Mouse (Mus musculus) forebrain, embryonic 14.5 days (tissue): ENCODE measurements around the gene Cgas. TPM values are rescaled to one million over a fixed set of nuclear protein-coding genes. Genes with fewer than 3 reads are reported as not detected.
"Not testable (repeated sequence)": the region's sequence is repeated elsewhere in the genome, so short reads cannot be mapped to it uniquely, and the experiment has no call there.

Experiments
- ATAC-seq: fragments of 200-750 bp; cut with Nextera tagmentation; 2 replicates; pipeline ENCODE4 v1.8.0; 2017; ENCODE audit warnings: mild to moderate bottlenecking, moderate library complexity
- DNase-seq: peaks from one replicate; pipeline ENCODE4 v3.0.0-alpha.2; 2015; ENCODE audit warnings: low spot score
- H3K27ac ChIP-seq: fragments of 300-500 bp; sonication (generic); 2 replicates; pipeline ENCODE4 v1.5.1; 2014; ENCODE audit warnings: low read depth, mild to moderate bottlenecking, control low read depth, low read length, moderate library complexity
- H3K27me3 ChIP-seq: fragments of 300-500 bp; sonication (generic); replicated peaks from 2 replicates; pipeline ENCODE4 v1.6.1; 2014; ENCODE audit warnings: low read length, control low read depth, mixed read lengths; ENCODE audit not compliant: control insufficient read depth, insufficient read depth
- H3K36me3 ChIP-seq: fragments of 300-500 bp; sonication (generic); 2 replicates; pipeline ENCODE4 v1.6.1; 2014; ENCODE audit warnings: low read length, control low read depth; ENCODE audit not compliant: control insufficient read depth, insufficient read depth
- H3K4me1 ChIP-seq: fragments of 300-500 bp; sonication (generic); 2 replicates; pipeline ENCODE4 v1.6.1; 2014; ENCODE audit warnings: antibody characterized with exemption, low read length, control low read depth; ENCODE audit not compliant: control insufficient read depth, insufficient read depth
- H3K4me2 ChIP-seq: fragments of 300-500 bp; sonication (generic); 2 replicates; pipeline ENCODE4 v1.6.1; 2014; ENCODE audit warnings: mild to moderate bottlenecking, control low read depth, low read length
- H3K4me3 ChIP-seq: fragments of 300-500 bp; sonication (generic); 2 replicates; pipeline ENCODE4 v1.5.1; 2014; ENCODE audit warnings: low read depth, low read length, control low read depth
- H3K9ac ChIP-seq: fragments of 300-500 bp; sonication (generic); 2 replicates; pipeline ENCODE4 v1.6.1; 2014; ENCODE audit warnings: mild to moderate bottlenecking, low read length, control low read depth, moderate library complexity
- H3K9me3 ChIP-seq: fragments of 300-500 bp; sonication (generic); replicated peaks from 2 replicates; pipeline ENCODE4 v1.6.1; 2016; ENCODE audit warnings: low read length, control low read depth, mixed read lengths; ENCODE audit not compliant: control insufficient read depth
- WGBS: fragments of 180-500 bp; shearing (Covaris S2); extraction: QIAGEN DNeasy Blood & Tissue Kit; methylation state at CpG from one replicate; pipeline ENCODE4 v1.1.7; 2014; 5-methylcytosine and 5-hydroxymethylcytosine counted together
- polyA plus RNA-seq: library from polyadenylated mRNA; unstranded; fragments of >200 nt; fragmentation: Nextera tagmentation; extraction: Ambion mirVana; gene quantifications from 2 replicates; pipeline ENCODE4 v1.2.1, GENCODE M21; 2014

Cgas gene
- polyA plus RNA-seq, 1 experiment from 2014 or later, result 0.50 TPM

- Histone ChIP-seq H3K4me2 (peak overlapping the region; percentile 63), H3K27me3 (no peaks in the 10 kb centered on the region), H3K9me3 (no peaks in the 10 kb centered on the region), H3K4me3 (peak overlapping the region; percentile 100), H3K4me1 (peaks cover 8% of the 10 kb centered on the region; the same call in 1 of the 2 replicates), H3K36me3 (peaks cover 39% of the 10 kb centered on the region), H3K9ac (peak overlapping the region; percentile 100), H3K27ac (peak overlapping the region; percentile 96)
- DNase-seq, result peak; percentile 69
- under 1% methylated on average over 38 of the region's 46 CpGs for WGBS
- ATAC-seq, result peak; percentile 10
Measured at GRCm38 (mm10) chr9:78480706-78481358, 37.8 kb upstream of the Cgas start.

GRCm38 (mm10) chr9:78480227-78480626 lies 37.2 kb upstream of the Cgas start:
- Histone ChIP-seq H3K4me3 (peak overlapping the region; percentile 100), H3K27ac (peak overlapping the region; percentile 96), H3K4me2 (peak overlapping the region; percentile 63), H3K36me3 (peaks cover 42% of the 10 kb centered on the region), H3K9ac (peak overlapping the region; percentile 100)
- not testable (repeated sequence) for DNase-seq, H3K4me1 ChIP-seq, H3K9me3 ChIP-seq, ATAC-seq, H3K27me3 ChIP-seq
- 0% methylated on average over 13 of the region's 13 CpGs for WGBS

- 19% methylated on average over 7 of the region's 8 CpGs for WGBS
Measured at GRCm38 (mm10) chr9:78479308-78479707, 36.3 kb upstream of the Cgas start.

DNA sequence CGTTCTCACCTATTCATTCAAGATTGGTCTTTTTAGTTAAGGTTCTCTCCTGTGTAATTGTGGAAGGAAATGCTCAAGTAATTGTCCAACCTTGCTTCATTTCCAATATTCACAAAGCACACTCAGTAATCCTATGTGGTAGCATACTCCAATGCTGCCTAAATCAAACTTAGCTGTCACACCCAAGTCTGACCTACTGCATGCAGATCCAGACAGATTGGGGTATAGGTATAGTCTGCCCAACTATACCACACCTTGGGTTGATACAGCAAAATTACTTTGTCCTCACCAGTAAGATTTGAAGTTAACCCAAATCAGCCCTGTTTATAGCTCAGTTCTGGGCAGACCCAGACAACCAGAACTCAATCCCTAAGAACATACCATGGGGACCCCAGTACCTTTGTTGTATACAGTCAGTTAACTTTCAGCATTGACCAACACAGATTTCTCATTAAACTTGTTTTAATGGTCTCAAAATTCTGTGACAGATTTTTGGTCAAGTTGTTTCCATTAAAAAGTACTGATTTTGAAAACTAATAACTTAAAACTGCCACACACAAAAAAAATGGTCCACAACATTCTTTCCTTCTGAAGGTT lies 35.1 kb upstream of the Cgas start:
- DNase-seq, H3K27me3 ChIP-seq, H3K27ac ChIP-seq, H3K9ac ChIP-seq, ATAC-seq, H3K9me3 ChIP-seq, H3K4me1 ChIP-seq: not testable (repeated sequence)
- peak overlapping the region; percentile 4; the same call in 1 of the 2 replicates for H3K4me3 ChIP-seq
- H3K4me2 ChIP-seq, result peak overlapping the region; percentile 18; the same call in 1 of the 2 replicates
- H3K36me3 ChIP-seq, result peaks cover 61% of the 10 kb centered on the region
- 31% methylated on average over 1 of the region's 1 CpGs for WGBS

More at GRCm38 (mm10) chr9:78479308-78479707, 36.3 kb upstream of the Cgas start:
- peak overlapping the region; percentile 43; the same call in 1 of the 2 replicates for H3K9ac ChIP-seq
- H3K4me1 ChIP-seq, H3K27me3 ChIP-seq, H3K9me3 ChIP-seq, ATAC-seq, DNase-seq, H3K27ac ChIP-seq: not testable (repeated sequence)
- peak overlapping the region; percentile 63 for H3K4me2 ChIP-seq
- peak overlapping the region; percentile 100 for H3K4me3 ChIP-seq
- H3K36me3 ChIP-seq, result peaks cover 50% of the 10 kb centered on the region

- peaks cover 70% of the 10 kb centered on the region for H3K36me3 ChIP-seq
- WGBS, result 3% methylated on average over 5 of the region's 5 CpGs
Measured at GRCm38 (mm10) chr9:78477021-78477551, 34.0 kb upstream of the Cgas start.

GRCm38 (mm10) chr9:78476531-78477020 lies 33.5 kb upstream of the Cgas start:
- H3K4me3 ChIP-seq, result no peak overlapping the region
- no peak overlapping the region for H3K9ac ChIP-seq
- no peaks in the 10 kb centered on the region for H3K27me3 ChIP-seq
- H3K36me3 ChIP-seq, result peaks cover 72% of the 10 kb centered on the region
- H3K4me1 ChIP-seq, result peaks cover 3% of the 10 kb centered on the region; the same call in 1 of the 2 replicates
- no peak overlapping the region for H3K4me2 ChIP-seq
- H3K9me3 ChIP-seq, result no peaks in the 10 kb centered on the region
- 0 out of 2 replicates have a peak overlapping the region, but pooled peaks have one; percentile 33 for H3K27ac ChIP-seq
- DNase-seq (peak; percentile 22), ATAC-seq (no peak)
- WGBS, result 0% methylated on average over 1 of the region's 1 CpGs

More at GRCm38 (mm10) chr9:78477021-78477551, 34.0 kb upstream of the Cgas start:
- Histone ChIP-seq H3K9me3 (no peaks in the 10 kb centered on the region), H3K27me3 (no peaks in the 10 kb centered on the region), H3K27ac (0 out of 2 replicates have a peak overlapping the region, but pooled peaks have one; percentile 33), H3K4me1 (peaks cover 3% of the 10 kb centered on the region; the same call in 1 of the 2 replicates), H3K9ac (no peak overlapping the region), H3K4me2 (no peak overlapping the region), H3K4me3 (no peak overlapping the region)
- DNase-seq, result peak; percentile 83
- no peak for ATAC-seq

DNA sequence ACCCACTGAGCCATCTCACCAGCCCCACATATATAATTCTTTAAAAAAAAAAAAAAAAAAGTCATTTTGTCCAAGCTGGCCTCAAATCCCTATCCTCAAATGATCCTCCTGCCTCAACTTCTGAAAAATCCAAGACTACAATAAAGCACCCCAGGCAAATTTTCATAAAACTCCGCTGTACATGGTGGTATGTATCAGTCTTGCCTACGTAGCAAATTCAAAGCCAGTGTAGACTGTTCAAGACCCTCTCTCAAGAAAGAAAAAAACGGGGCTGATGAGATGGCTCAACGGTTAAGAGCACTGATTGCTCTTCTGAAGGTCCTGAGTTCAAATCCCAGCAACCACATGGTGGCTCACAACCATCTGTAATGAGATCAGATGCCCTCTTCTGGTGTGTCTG lies 32.8 kb upstream of the Cgas start:
- Histone ChIP-seq H3K27me3 (no peaks in the 10 kb centered on the region), H3K9ac (no peak overlapping the region), H3K4me2 (no peak overlapping the region), H3K4me3 (no peak overlapping the region), H3K27ac (no peak overlapping the region), H3K9me3 (no peaks in the 10 kb centered on the region), H3K4me1 (peaks cover 3% of the 10 kb centered on the region; the same call in 1 of the 2 replicates), H3K36me3 (peaks cover 76% of the 10 kb centered on the region)
- 79% methylated on average over 4 of the region's 4 CpGs for WGBS
- DNase-seq (no peak), ATAC-seq (no peak)

- no peak for DNase-seq
- no peak overlapping the region for H3K9ac ChIP-seq
- H3K9me3 ChIP-seq, result no peaks in the 10 kb centered on the region
- H3K4me1 ChIP-seq, result peaks cover 3% of the 10 kb centered on the region; the same call in 1 of the 2 replicates
- ATAC-seq, result no peak
- no peaks in the 10 kb centered on the region for H3K27me3 ChIP-seq
- peaks cover 81% of the 10 kb centered on the region for H3K36me3 ChIP-seq
- no peak overlapping the region for H3K4me2 ChIP-seq
- H3K27ac ChIP-seq, result no peak overlapping the region
- 89% methylated on average over 2 of the region's 2 CpGs for WGBS
- H3K4me3 ChIP-seq, result no peak overlapping the region
Measured at GRCm38 (mm10) chr9:78475383-78475780, 32.3 kb upstream of the Cgas start.
